Mouse (Mus musculus): Measurements from ENCODE around the gene Tmx4. TPM values are rescaled to one million over a fixed set of nuclear protein-coding genes. Genes with fewer than 3 reads are reported as not detected.

The Tmx4 gene
- 10 to 100 TPM; 28.5 to 30.9 TPM for polyA plus RNA-seq (2017; shearing (Covaris generic))

DNA sequence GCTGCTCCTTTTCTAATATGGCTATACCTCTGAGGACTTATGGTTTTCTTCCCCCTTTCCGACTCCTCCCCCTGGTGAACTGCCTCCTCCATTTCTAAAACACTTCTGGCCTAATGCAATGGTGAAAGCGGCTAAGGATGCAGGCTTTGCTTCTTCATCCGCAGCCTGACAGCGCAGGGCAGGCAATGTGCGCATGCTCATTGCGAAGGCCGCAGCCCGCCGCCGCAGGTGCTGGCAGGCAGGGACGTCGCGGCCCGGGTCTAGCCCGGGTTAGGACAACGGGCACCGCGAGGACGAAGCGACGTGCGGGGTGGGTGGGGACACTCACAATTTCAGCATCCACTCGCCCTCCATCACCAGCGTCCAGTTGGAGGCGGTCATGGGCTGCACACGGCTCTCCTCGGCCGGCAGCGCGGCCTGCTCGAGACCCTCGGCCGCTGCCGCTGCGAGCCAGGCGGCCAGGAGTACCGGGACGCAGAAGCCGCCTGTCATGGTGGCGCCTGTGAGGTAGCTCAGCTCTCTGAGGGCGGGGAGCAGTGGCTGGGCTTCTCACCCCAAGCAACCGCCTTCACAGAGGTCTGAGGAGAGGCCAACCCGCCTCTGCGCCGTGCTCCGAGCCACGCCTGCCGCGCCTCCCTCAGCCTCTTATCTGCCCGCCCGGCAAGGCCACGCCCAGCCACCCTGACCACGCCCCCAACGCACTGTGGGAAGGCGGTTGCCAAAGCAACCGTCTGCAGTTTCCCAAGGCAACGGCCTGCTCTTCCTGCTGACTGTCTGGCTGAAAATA, at the start of gene Tmx4:
Tmx4 (minus strand) TSS at position 632 of the 787 bp plus-strand sequence.

DNA sequence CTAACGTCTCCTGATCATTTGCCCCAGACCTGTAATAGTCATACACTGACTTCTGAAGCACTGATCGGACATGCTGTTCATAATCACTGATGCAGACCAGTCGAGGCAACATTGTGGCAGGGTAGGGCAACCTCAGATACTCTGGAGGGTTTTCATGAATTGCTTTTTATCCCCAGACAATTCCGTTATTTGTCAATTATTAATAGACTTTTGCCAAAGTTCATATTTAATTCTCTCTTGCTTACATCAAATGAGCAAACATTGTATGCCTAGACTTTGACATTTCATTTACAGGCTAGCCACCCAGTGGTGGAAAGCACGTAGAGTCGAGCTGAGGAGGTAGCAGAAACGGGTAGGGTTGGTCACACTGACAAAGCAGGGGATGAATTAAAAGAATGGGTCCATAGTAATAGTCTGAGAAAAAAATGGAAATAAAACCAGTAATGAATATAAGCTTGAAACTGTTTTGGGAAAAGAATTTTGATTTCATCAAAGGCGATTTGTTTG, 89.7 kb downstream of the Tmx4 start, which contains the start of gene Hao1:
Hao1 (minus strand) TSS at position 148 of the 507 bp plus-strand sequence.

Other genes starting within 250 kb of the Tmx4 start
- 1 to 10 TPM in 1 of 2 experiments, not detected in 1; 1.3 TPM for gene Hao1, start 89.8 kb downstream of the Tmx4 start, polyA plus RNA-seq (2017; shearing (Covaris generic))
- under 1 TPM in 1 of 2 experiments, not detected in 1; 0.06 TPM for gene Plcb1, start 141.9 kb upstream of the Tmx4 start, polyA plus RNA-seq (2017; shearing (Covaris generic))

Measured in inflammation-experienced regulatory T-cells (primary cell).